Mouse (Mus musculus) megakaryocyte-erythroid progenitor cell, adult 5-6 weeks (primary cell): Measurements from ENCODE around the gene Vmn2r89. TPM values are rescaled to one million over a fixed set of nuclear protein-coding genes. Genes with fewer than 3 reads are reported as not detected.
"Not testable (repeated sequence)": the region's sequence is repeated elsewhere in the genome, so short reads cannot be mapped to it uniquely, and the experiment has no call there.

Source experiments
- ATAC-seq: replicated peaks from 2 replicates; pipeline ENCODE4 v1.8.0; 2016; ENCODE audit warnings: mild to moderate bottlenecking, inconsistent platforms; ENCODE audit not compliant: severe bottlenecking, poor library complexity, low FRiP score, low TSS enrichment
- total RNA-seq, 2 experiments: library from RNA; stranded (forward) in 1 of 2; stranded (reverse) in 1 of 2; fragments of 200-1000, 215-1000 nt in 1 of 2; fragments of >200 nt in 1 of 2; fragmentation: Nextera tagmentation in 1 of 2; gene quantifications; 2 replicates each; pipeline ENCODE4 v1.2.3; 2014 to 2017

The Vmn2r89 gene
- not detected in 2 replicates for total RNA-seq (2014; fragmentation: Nextera tagmentation)
- total RNA-seq (2017) = not detected in 2 replicates

GRCm38 (mm10) chr14:51451557-51451956 lies at the start of gene Vmn2r89:
Gene Vmn2r89, plus strand, starts transcription at chr14:51451857.
- not testable (repeated sequence) for ATAC-seq

GRCm38 (mm10) chr14:51410520-51410919 lies 41.1 kb upstream of the Vmn2r89 start, which contains the start of gene Vmn2r88:
Gene Vmn2r88, plus strand, starts transcription at chr14:51410820.
- ATAC-seq = no peak

- no peak for ATAC-seq
Observed at GRCm38 (mm10) chr14:51423885-51424284, 27.8 kb upstream of the Vmn2r89 start.

- ATAC-seq = not testable (repeated sequence)
Observed at GRCm38 (mm10) chr14:51430138-51430537, 21.5 kb upstream of the Vmn2r89 start.

GRCm38 (mm10) chr14:51434546-51434945 lies 17.1 kb upstream of the Vmn2r89 start:
- ATAC-seq = no peak

- no peak for ATAC-seq
Observed at GRCm38 (mm10) chr14:51435020-51435419, 16.6 kb upstream of the Vmn2r89 start.

- ATAC-seq = no peak
Observed at GRCm38 (mm10) chr14:51438955-51439354, 12.7 kb upstream of the Vmn2r89 start.

GRCm38 (mm10) chr14:51480278-51480677 lies 28.6 kb downstream of the Vmn2r89 start:
- not testable (repeated sequence) for ATAC-seq

- not testable (repeated sequence) for ATAC-seq
Observed at GRCm38 (mm10) chr14:51481332-51482015, 29.8 kb downstream of the Vmn2r89 start.

- no peak for ATAC-seq
Observed at GRCm38 (mm10) chr14:51482051-51482715, 30.5 kb downstream of the Vmn2r89 start.

- ATAC-seq = not testable (repeated sequence)
Observed at GRCm38 (mm10) chr14:51482971-51483381, 31.3 kb downstream of the Vmn2r89 start.

- ATAC-seq = no peak
Observed at GRCm38 (mm10) chr14:51483671-51484070, 32.0 kb downstream of the Vmn2r89 start.

- ATAC-seq = no peak
Observed at GRCm38 (mm10) chr14:51486111-51486510, 34.5 kb downstream of the Vmn2r89 start.

- no peak for ATAC-seq
Observed at GRCm38 (mm10) chr14:51495781-51496180, 44.1 kb downstream of the Vmn2r89 start.

GRCm38 (mm10) chr14:51496955-51497354 lies 45.3 kb downstream of the Vmn2r89 start:
- ATAC-seq = no peak

GRCm38 (mm10) chr14:51497958-51498357 lies 46.3 kb downstream of the Vmn2r89 start:
- ATAC-seq = no peak

- ATAC-seq = no peak
Observed at GRCm38 (mm10) chr14:51499707-51500275, 48.1 kb downstream of the Vmn2r89 start.

GRCm38 (mm10) chr14:51500461-51500860 lies 48.8 kb downstream of the Vmn2r89 start:
- ATAC-seq = no peak

- no peak for ATAC-seq
Observed at GRCm38 (mm10) chr14:51507416-51507815, 55.8 kb downstream of the Vmn2r89 start.
